Mouse (Mus musculus): ENCODE measurements around the gene Slc25a21. TPM values are rescaled to one million over a fixed set of nuclear protein-coding genes. Genes with fewer than 3 reads are reported as not detected.

Slc25a21 gene
- polyA plus RNA-seq (2014; fragmentation: Illumina TruSeq; extraction: RNeasy Lipid Tissue Mini Kit (QIAGEN cat#74804); ENCODE audit: low read depth, low replicate concordance) = not detected

DNA sequence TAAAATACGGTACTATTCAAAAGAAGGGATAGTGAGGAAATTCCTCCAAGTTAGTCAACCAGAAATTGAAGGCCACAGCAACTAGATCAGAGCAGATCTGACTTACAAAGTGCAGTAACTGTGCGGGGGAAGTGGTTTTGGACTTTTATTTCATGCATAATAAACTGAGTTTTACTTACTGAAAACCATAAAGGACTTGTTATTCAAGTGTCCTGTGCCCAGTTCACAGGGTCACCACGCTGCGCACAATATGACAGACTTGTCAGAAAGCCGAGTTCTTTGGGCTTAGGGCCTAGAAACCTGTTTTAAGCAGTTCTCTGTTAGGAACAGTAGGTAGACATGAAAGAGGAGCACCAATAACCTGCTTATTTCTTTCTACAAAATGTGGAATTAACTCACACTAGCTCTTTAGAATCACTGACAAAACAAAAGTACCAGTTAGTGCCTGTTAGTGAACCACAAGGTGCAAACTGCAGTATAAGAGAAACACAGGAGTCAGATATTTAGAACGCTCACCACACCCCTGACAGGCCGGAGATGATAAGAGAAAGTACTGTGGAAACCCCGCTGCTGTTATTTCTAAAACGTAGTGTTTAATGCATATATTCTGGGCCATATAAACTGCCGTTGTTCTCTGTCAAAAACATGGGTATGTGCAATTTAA lies at the start of gene Slc25a21:
TSS of gene Slc25a21 (minus strand) at position 110 of the 664 bp plus-strand sequence.

DNA sequence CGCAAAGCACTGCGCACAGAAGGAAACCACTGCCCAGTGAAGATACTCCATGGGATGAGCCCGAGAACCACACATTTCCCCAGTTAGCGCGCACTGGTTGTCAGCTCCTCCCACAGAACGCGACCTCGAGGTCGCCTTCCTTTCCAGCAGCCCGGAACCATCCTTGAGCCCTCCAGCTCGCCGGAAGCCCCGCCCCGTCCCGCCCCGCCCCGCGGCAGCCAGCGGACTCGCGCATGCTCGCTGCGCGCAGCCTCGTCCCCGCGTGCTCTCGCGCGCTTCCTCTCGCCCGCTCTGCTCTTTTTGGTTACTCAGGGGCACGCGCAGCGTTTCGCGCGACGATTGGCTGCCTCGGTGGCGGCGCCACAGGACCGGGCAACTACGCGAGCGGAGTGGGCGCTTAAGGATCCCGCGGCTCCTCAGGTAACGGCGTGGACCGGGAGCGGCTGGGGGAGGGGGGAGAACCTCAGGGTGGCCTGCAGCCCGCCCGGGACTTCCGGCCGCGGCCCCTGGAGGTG lies 33.0 kb upstream of the Slc25a21 start, which contains the start of the genes Prps1l3 and Mipol1:
TSS of gene Prps1l3 (plus strand) at position 221 of the 515 bp plus-strand sequence.
TSS of gene Mipol1 (plus strand) at position 236 of the 515 bp plus-strand sequence.

GRCm38 (mm10) chr12:56691427-56692079 lies 505.7 kb downstream of the Slc25a21 start, which contains the start of gene Pax9:
Pax9 (plus strand) TSS chr12:56691767.

Other genes starting within 250 kb of the Slc25a21 start
- gene Prps1l3, start 32.9 kb upstream of the Slc25a21 start, polyA plus RNA-seq (2014; fragmentation: Illumina TruSeq; extraction: RNeasy Lipid Tissue Mini Kit (QIAGEN cat#74804); ENCODE audit: low read depth, low replicate concordance) = 15.5 TPM
- 5.0 TPM for gene Mipol1, start 33.0 kb upstream of the Slc25a21 start, polyA plus RNA-seq (2014; fragmentation: Illumina TruSeq; extraction: RNeasy Lipid Tissue Mini Kit (QIAGEN cat#74804); ENCODE audit: low read depth, low replicate concordance)